Mouse (Mus musculus): Measurements from ENCODE around the gene Rgs2.

Gene Rgs2

GRCm38 (mm10) chr1:144003904-144004740 lies at the start of gene Rgs2:
TSS of gene Rgs2 (minus strand) at chr1:144004161.
- DNase-seq (ENCODE audit: low spot score in 2 of 2) = peak; percentile 94 to 95

DNA sequence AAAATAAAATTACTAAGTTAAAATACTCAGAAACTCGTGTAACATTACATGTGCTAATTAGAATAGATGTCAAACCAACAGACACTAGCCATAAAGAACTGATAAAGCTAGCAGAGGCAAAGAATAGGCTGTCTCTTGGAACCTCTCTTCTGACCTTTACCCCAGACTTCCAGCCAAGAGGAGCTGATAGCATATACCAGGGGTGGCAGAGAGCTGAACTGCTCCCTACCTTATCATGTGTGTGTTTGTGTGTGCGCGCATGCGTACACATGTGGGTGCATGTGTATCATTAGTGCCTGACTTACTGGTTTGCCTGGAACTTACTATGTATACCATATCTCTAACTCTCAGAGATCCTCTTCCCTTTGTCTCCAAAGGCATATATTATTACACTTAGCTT lies 49.4 kb upstream of the Rgs2 start:
- peak; percentile 29 to 48 for DNase-seq (ENCODE audit: low spot score in 2 of 2)

GRCm38 (mm10) chr1:144041826-144042225 lies 37.9 kb upstream of the Rgs2 start:
- DNase-seq (ENCODE audit: low spot score in 2 of 2) = no peak

DNA sequence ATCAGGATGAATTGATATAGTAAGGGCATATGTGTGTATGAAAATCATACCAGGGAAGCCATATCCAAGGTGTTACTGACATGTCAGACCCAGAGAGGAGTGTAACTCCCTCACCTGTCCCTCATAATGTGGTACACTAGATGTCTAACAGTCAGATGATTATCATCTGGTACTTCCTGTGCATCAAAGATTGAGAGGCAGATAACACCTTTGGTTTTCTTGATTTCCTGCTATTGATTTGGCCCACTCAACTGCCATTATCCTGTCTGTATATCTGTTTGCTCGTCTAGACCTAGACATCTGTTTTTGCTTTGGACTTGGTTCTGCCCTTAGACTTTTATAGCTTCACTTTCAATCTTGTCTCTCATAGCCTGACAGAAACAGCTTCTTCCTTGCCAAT lies 29.5 kb upstream of the Rgs2 start:
- no peak for DNase-seq (ENCODE audit: low spot score in 2 of 2)

GRCm38 (mm10) chr1:144030499-144030898 lies 26.5 kb upstream of the Rgs2 start:
- no peak for DNase-seq (ENCODE audit: low spot score in 2 of 2)

DNA sequence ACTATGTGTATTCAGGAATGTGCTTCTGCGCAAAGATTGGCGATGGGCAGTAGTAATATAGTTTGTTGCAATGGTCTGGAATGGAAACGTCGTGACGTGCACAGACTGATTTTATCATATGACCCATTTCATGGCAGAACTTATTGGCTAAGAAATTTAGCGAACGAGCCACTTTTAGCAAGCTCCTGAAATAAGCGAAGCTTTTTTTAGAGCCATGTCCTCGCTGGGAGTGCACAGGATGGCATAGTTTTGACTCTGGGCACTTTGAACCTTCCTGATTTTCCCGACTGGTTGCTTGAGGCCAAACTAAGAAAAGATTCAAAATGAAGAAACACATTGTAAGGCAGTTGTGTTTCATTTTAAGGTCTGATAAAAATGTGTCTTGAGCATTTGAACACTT lies 25.7 kb upstream of the Rgs2 start:
- no peak for DNase-seq (ENCODE audit: low spot score in 2 of 2)

DNA sequence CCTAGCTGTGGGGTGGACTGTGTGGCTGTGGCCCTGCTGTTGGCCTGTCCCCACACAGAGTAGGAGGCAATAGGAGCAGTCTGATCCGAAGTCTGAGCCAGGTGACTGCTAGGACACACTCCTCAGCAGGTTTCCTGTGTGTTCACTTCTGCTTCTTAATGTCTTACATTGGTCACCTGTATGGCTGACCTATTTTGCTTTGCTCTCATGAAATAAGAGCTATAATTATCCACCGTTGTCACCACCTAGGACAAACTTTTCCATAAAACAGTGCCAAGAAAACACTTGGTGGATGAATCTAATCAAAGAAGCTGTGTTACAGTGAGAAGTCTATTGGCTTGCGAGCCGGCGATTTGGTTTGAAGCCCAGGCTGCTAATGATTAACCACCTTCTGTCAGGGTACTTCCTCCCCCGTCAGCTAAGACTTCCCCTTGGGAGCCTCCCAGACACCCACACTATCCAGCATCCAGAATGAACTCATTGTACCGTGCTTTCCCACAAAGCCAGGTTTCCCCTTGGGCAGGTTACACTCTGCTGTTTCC lies 14.5 kb upstream of the Rgs2 start:
- DNase-seq (ENCODE audit: low spot score in 2 of 2) = peak; percentile 65 to 68

DNA sequence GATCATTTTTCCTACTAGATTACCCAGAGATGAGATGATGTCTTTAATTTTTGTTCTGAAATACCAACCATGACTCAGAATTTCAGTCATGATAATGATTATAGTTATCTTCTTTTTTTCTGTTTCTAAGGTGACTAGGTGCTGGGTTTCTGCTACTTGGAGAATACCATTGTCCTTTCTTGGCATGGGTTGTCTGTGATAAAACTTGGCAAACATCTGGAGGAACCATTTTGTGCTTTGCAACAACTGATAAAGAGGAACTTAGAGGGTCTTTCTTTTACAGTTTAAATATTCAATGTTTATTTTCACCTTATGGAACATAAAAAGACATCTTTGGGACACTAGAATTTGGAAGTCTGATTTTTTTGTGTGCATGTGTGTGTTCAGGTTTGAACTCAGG lies 10.0 kb upstream of the Rgs2 start:
- no peak for DNase-seq (ENCODE audit: low spot score in 2 of 2)

GRCm38 (mm10) chr1:144007341-144007740 lies 3.4 kb upstream of the Rgs2 start:
- no peak for DNase-seq (ENCODE audit: low spot score in 2 of 2)

DNA sequence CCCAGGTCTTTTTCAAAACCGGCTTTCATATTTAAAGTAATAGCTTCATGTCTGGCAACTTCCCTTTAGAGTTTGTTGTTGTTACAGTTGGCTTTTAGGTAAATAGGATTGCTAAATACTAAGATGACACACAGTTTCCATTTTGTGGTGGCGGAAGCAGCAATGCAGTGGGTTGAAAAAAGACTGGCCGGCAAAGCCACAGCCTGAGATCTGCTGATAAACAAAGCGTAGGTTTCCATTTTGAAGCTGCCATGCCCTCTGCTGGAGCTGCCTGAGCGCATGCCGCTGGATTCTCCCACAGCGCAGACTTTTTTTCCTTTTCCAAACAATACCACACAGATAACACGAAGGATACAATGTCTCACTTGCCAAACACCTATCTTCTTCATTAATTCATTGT lies 2.6 kb upstream of the Rgs2 start:
- DNase-seq (ENCODE audit: low spot score in 2 of 2) = peak; percentile 67 to 73

GRCm38 (mm10) chr1:144005648-144006047 lies 1.7 kb upstream of the Rgs2 start:
- no peak for DNase-seq (ENCODE audit: low spot score in 2 of 2)

- DNase-seq (ENCODE audit: low spot score in 2 of 2) = peak in 1 of 2 experiments; percentile 13
These were observed 780 bp upstream of the Rgs2 start for GRCm38 (mm10) chr1:144004741-144005140.

DNA sequence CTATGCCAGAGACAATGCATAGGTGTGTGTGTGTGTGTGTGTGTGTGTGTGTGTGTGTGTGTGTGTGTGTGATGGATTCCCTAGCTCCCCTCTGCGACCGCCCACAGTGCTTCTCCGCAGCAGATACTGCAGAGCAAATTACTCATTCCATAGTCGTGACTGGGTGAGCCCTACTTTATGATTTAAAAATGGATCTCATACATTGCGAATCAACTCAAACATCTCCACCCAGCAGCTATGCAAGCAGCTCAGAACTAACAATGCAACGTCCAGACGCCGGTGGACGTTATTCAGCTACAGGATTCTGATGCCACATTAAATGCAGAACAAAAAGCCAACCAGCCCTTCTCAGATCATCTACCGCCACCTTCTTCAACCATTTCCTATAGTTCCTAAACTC lies 545 bp downstream of the Rgs2 start:
- DNase-seq (ENCODE audit: low spot score in 2 of 2) = no peak

DNA sequence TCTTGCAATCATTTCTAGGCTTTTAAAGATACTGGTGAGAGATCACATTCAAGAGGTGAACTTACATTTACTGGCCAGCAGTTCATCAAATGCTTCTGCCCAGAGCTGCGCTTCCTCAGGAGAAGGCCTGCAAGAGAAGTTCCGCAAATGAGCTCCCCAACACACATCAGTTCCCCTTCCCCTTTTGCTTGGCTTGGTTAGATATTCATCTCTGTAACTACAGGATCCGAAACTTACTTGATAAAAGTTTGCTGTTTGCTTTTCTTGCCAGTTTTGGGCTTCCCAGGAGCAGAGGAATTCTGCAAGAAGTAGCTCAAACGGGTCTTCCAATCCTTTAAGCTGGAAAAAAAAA lies 1.3 kb downstream of the Rgs2 start:
- DNase-seq (ENCODE audit: low spot score in 2 of 2) = peak in 1 of 2 experiments; percentile 31

- DNase-seq (ENCODE audit: low spot score in 2 of 2) = no peak
These were observed 1.8 kb downstream of the Rgs2 start for GRCm38 (mm10) chr1:144002036-144002714.

DNA sequence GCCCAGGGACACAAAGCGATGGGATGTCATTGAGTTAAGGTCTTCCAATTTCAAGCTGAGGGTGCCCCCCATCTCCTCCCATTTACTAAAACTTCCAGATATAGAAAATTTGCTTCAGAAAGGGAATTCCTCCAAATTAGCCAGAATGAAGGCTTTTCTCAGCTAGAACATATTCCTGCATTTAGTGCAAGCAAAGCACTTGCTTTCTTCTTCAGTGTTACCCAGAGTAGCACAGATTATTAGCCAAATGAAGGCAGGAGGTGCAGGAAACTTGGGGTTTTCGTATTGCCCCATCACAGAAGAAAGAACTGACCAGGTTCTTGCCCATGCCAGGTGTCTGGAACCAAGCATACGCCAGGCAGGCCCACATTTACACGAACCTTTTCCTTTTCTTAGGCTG lies 3.7 kb downstream of the Rgs2 start:
- no peak for DNase-seq (ENCODE audit: low spot score in 2 of 2)

GRCm38 (mm10) chr1:143999371-143999920 lies 4.5 kb downstream of the Rgs2 start:
- DNase-seq (ENCODE audit: low spot score in 2 of 2) = no peak

GRCm38 (mm10) chr1:143993026-143993425 lies 10.9 kb downstream of the Rgs2 start:
- DNase-seq (ENCODE audit: low spot score in 2 of 2) = no peak

DNA sequence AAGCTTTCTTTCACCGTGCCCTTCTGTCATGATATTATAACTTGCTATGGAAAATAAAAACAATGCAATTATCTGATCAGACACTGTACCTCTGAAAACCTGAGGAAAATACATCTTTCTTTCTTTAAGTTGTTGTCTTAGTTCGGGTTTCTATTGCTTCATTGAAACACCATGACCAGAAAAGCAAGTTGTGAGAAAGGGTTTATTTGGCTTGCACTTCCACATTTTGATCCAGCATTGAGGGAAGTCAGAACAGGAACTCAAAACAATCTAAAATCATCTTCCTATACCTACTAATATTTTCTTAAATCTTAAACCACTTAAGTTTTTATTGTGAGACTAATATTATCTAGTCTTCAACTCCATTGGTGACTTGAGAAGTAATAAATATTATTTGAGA lies 11.4 kb downstream of the Rgs2 start:
- no peak for DNase-seq (ENCODE audit: low spot score in 2 of 2)

DNA sequence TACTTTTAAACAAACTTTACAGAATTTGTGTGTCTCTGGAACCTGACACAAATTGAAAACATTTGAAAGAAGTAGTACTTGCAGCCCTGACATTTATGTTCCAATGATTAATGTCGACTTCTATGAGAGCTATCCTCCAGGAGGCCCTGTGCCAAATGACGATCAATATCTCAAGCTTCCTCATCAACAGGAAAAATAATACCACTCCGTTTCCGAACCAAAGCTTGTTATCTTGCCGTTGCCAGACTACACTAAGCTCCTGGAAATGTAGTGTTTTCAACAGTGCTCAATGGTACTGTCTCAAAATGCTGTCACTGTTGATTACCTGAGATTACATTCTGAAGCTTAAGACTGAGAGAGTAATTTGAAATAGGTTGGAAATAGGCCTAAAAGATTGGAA lies 13.7 kb downstream of the Rgs2 start:
- DNase-seq (ENCODE audit: low spot score in 2 of 2) = no peak

- DNase-seq (ENCODE audit: low spot score in 2 of 2) = no peak
These were observed 14.2 kb downstream of the Rgs2 start for GRCm38 (mm10) chr1:143989773-143990172.

DNA sequence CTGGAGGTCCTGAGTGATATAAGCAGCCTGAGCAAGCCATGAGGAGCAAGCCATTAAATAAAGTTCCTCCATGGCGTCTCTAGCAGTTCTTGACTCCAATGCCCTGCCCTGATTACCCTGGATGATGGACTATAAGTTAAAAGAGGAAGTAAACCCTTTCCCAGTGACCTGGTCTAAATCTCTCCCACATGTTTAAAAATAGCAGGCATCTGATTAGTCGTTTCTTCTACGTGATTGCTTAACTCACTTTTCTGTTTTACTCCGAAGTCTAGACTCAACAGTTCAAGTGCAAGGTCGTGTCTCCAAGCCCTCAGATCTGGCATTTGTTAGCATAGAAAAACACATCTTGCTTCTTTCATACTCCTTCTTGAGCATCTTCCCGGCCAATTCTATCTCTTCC lies 15.2 kb downstream of the Rgs2 start:
- no peak for DNase-seq (ENCODE audit: low spot score in 2 of 2)

Measured in heart, adult 9 months (tissue).